Mouse (Mus musculus): ENCODE measurements around the gene Tmprss11e. TPM values are rescaled to one million over a fixed set of nuclear protein-coding genes. Genes with fewer than 3 reads are reported as not detected.

Tmprss11e gene
- total RNA-seq (2014; rRNA removed) (0.28 TPM in 1 of 2 replicates, not detected in the other), polyA plus RNA-seq (2015; fragmentation: Nextera tagmentation; extraction: Ambion mirVana) (not detected in 2 replicates)

DNA sequence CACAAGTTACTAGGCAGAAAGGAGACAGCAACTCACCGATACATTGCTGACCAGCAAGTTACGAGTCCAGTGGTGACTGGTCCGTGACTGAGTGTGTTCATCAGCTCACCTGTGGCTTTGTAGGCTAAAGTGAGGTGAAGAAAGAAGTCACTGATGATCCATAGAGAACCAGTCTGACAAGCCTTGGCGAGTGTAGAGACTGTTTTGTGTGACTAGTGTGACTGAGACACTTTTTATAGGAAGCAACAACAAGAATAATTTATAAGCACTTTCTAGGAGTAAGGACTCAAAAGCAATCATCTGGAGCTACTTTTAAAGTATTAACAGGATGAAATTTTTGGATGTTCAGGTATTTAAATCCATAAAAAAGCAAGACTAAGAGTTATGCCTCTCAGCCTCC is at the start of gene Tmprss11e:
Tmprss11e (minus strand) TSS at position 101 of the 400 bp plus-strand sequence.
- Histone ChIP-seq H3K27ac (ENCODE audit: low read depth, low read length) (no peak within 1 kb of the TSS), H3K4me1 (ENCODE audit: insufficient read depth, low read length) (no peaks in the 10 kb centered on the region), H3K27me3 (ENCODE audit: insufficient read depth, low read length) (no peaks in the 10 kb centered on the region), H3K9ac (replicated peaks; ENCODE audit: low read length, poor library complexity, severe bottlenecking) (no peak within 1 kb of the TSS), H3K4me2 (ENCODE audit: low read depth, low read length, poor library complexity, severe bottlenecking) (no peak within 1 kb of the TSS), H3K36me3 (ENCODE audit: insufficient read depth, low read length) (no peaks in the 10 kb centered on the region), H3K9me3 (ENCODE audit: low read length) (no peaks in the 10 kb centered on the region), H3K4me3 (ENCODE audit: low read depth, low read length) (no peak within 1 kb of the TSS)
- no peak for TF ChIP-seq CTCF (IDR thresholded peaks at IDR 0.05)
- DNase-seq (ENCODE audit: low spot score) (no peak), ATAC-seq (ENCODE audit: low FRiP score) (no peak)
- WGBS = 80% methylated on average over 4 of the region's 4 CpGs

DNA sequence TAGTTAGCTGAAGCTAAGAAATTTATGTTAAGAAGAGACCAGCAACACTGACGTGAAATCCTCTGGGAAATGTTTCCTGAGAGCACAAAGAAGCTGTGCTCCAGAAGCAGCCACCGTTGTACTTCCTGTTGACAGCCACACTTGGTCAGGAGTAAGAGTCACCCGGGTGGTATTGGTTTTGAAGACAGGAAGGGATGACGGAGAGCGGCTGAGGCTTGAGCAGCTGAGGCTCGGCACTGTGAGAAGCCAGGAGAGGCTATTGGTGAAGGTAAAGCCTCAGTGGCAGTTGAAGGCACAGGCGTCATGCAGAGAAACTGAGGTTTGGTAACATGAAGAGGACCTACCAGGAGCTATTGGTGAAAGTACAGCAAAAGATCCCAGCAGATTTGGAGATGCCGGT is 47.2 kb upstream of the Tmprss11e start:
- TF ChIP-seq CTCF (IDR thresholded peaks at IDR 0.05) = no peak
- no peaks in the 10 kb centered on the region for H3K4me1 ChIP-seq (ENCODE audit: insufficient read depth, low read length)
- ATAC-seq (ENCODE audit: low FRiP score) (no peak), DNase-seq (ENCODE audit: low spot score) (no peak)
- WGBS = 80% methylated on average over 8 of the region's 8 CpGs
- no peaks in the 10 kb centered on the region for H3K9me3 ChIP-seq (ENCODE audit: low read length)
- no peak overlapping the region for H3K4me3 ChIP-seq (ENCODE audit: low read depth, low read length)
- no peak overlapping the region for H3K27ac ChIP-seq (ENCODE audit: low read depth, low read length)
- H3K9ac ChIP-seq (replicated peaks; ENCODE audit: low read length, poor library complexity, severe bottlenecking) = no peak overlapping the region
- H3K36me3 ChIP-seq (ENCODE audit: insufficient read depth, low read length) = no peaks in the 10 kb centered on the region
- no peak overlapping the region for H3K4me2 ChIP-seq (ENCODE audit: low read depth, low read length, poor library complexity, severe bottlenecking)
- H3K27me3 ChIP-seq (ENCODE audit: insufficient read depth, low read length) = no peaks in the 10 kb centered on the region

DNA sequence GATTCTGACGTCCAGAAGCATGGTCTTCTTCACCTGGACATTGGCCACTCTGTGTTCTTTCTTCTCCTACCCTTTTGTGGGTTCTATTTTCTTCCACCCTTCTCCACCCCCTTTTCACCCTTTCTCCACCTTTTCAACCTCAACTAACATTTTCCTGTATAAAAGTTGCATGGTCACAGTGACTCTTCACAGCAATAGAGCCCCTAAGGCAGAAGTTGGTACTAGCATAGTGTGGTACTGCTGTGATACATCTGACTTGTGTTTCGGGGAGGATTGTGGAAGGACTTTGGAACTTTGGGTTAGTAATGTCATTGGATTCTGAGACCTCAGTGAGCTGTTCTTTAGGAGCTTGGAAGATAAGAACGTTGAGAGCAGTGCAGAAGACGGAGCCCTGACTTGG is 46.6 kb upstream of the Tmprss11e start:
- Histone ChIP-seq H3K9ac (replicated peaks; ENCODE audit: low read length, poor library complexity, severe bottlenecking) (no peak overlapping the region), H3K4me2 (ENCODE audit: low read depth, low read length, poor library complexity, severe bottlenecking) (no peak overlapping the region), H3K36me3 (ENCODE audit: insufficient read depth, low read length) (no peaks in the 10 kb centered on the region), H3K9me3 (ENCODE audit: low read length) (no peaks in the 10 kb centered on the region), H3K4me1 (ENCODE audit: insufficient read depth, low read length) (no peaks in the 10 kb centered on the region), H3K4me3 (ENCODE audit: low read depth, low read length) (no peak overlapping the region), H3K27ac (ENCODE audit: low read depth, low read length) (no peak overlapping the region), H3K27me3 (ENCODE audit: insufficient read depth, low read length) (no peaks in the 10 kb centered on the region)
- no peak for ATAC-seq (ENCODE audit: low FRiP score)
- no peak for TF ChIP-seq CTCF (IDR thresholded peaks at IDR 0.05)
- 71% methylated on average over 4 of the region's 4 CpGs for WGBS
- no peak for DNase-seq (ENCODE audit: low spot score)

DNA sequence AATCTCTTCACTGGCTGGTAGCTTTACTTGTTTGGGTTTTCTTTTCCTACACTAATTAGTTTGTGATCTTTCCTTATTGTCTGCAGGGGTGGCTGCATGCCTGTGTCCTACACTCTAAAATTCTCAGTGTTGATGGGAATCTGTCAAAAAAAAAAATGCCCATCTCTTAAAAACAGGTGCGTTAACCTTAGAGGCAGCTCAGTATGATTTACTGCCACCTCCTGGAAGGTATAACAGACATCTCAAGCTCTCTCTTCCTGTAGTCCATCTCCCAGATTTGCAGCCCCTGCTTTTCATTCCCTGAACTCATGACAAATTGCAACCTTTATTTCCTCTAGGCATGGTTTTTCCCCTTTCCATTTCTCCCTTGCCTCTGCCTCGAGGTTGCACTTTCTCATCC is 44.3 kb upstream of the Tmprss11e start:
- Histone ChIP-seq H3K9me3 (ENCODE audit: low read length) (no peaks in the 10 kb centered on the region), H3K4me2 (ENCODE audit: low read depth, low read length, poor library complexity, severe bottlenecking) (no peak overlapping the region), H3K4me3 (ENCODE audit: low read depth, low read length) (no peak overlapping the region), H3K36me3 (ENCODE audit: insufficient read depth, low read length) (no peaks in the 10 kb centered on the region), H3K4me1 (ENCODE audit: insufficient read depth, low read length) (no peaks in the 10 kb centered on the region), H3K9ac (replicated peaks; ENCODE audit: low read length, poor library complexity, severe bottlenecking) (no peak overlapping the region), H3K27me3 (ENCODE audit: insufficient read depth, low read length) (no peaks in the 10 kb centered on the region), H3K27ac (ENCODE audit: low read depth, low read length) (no peak overlapping the region)
- peak; percentile 29; the same call in 1 of the 2 replicates for TF ChIP-seq CTCF (IDR thresholded peaks at IDR 0.05)
- ATAC-seq (ENCODE audit: low FRiP score) (no peak), DNase-seq (ENCODE audit: low spot score) (no peak)
- WGBS = 67% methylated on average over 2 of the region's 2 CpGs

DNA sequence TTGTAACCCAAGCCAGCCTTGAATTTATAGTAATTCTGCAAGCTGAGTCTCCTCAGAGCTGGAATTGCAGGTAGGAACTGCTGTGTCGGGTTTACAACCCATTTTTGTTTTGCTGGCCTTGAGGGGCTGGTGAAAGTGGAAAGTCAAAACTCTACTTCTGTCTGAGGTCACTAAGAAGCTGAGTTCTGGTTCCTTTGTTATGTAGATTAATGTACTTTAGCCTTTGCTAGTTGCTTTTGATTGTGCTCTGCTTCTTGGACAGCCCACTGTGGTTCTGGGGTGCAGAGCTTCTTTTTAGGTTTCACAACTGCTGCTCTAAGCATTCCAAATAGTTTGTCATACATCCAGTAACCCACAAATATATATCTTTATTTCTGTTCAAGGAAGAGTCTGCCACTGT is 41.2 kb upstream of the Tmprss11e start:
- WGBS = 41% methylated on average over 1 of the region's 1 CpGs
- Histone ChIP-seq H3K9me3 (ENCODE audit: low read length) (no peaks in the 10 kb centered on the region), H3K4me3 (ENCODE audit: low read depth, low read length) (no peak overlapping the region), H3K4me2 (ENCODE audit: low read depth, low read length, poor library complexity, severe bottlenecking) (no peak overlapping the region), H3K27me3 (ENCODE audit: insufficient read depth, low read length) (no peaks in the 10 kb centered on the region), H3K36me3 (ENCODE audit: insufficient read depth, low read length) (no peaks in the 10 kb centered on the region), H3K4me1 (ENCODE audit: insufficient read depth, low read length) (no peaks in the 10 kb centered on the region), H3K27ac (ENCODE audit: low read depth, low read length) (no peak overlapping the region), H3K9ac (replicated peaks; ENCODE audit: low read length, poor library complexity, severe bottlenecking) (no peak overlapping the region)
- DNase-seq (ENCODE audit: low spot score) = no peak
- TF ChIP-seq CTCF (IDR thresholded peaks at IDR 0.05) = no peak
- ATAC-seq (ENCODE audit: low FRiP score) = no peak

DNA sequence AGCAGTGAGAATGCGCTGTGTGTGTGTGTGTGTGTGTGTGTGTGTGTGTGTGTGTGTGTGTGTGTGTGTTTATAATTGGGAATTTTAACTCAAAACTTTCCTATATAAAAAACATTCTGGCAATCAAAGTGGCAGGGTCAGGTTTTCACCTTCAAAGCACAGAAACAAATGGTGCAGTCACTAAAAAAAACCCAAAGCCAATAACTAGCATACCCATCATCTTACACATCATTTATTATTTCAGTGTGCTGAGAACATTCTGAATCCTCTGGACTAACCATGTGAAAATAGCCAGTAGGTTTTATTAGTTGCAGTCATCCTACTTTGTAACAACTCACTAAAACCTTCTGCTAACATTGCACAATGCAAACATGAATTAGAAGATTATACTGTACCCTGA is 38.6 kb upstream of the Tmprss11e start:
- Histone ChIP-seq H3K9ac (replicated peaks; ENCODE audit: low read length, poor library complexity, severe bottlenecking) (no peak overlapping the region), H3K27me3 (ENCODE audit: insufficient read depth, low read length) (no peaks in the 10 kb centered on the region), H3K27ac (ENCODE audit: low read depth, low read length) (no peak overlapping the region), H3K9me3 (ENCODE audit: low read length) (no peaks in the 10 kb centered on the region), H3K4me3 (ENCODE audit: low read depth, low read length) (no peak overlapping the region), H3K4me2 (ENCODE audit: low read depth, low read length, poor library complexity, severe bottlenecking) (no peak overlapping the region), H3K36me3 (ENCODE audit: insufficient read depth, low read length) (no peaks in the 10 kb centered on the region), H3K4me1 (ENCODE audit: insufficient read depth, low read length) (no peaks in the 10 kb centered on the region)
- no peak for TF ChIP-seq CTCF (IDR thresholded peaks at IDR 0.05)
- 81% methylated on average over 1 of the region's 1 CpGs for WGBS
- DNase-seq (ENCODE audit: low spot score) = no peak
- no peak for ATAC-seq (ENCODE audit: low FRiP score)

Data from midbrain, postnatal 0 days (tissue).